Mouse (Mus musculus): Measurements from ENCODE around the gene Fam72a.

- no peak for TF ChIP-seq CTCF (IDR thresholded peaks at IDR 0.05)
- no peak for TF ChIP-seq EP300 (IDR thresholded peaks at IDR 0.05)
These were observed 12.1 kb downstream of the Fam72a start for GRCm38 (mm10) chr1:131539771-131540170.

Measured in lung, postnatal 0 days (tissue).